In the genomic region with DNA sequence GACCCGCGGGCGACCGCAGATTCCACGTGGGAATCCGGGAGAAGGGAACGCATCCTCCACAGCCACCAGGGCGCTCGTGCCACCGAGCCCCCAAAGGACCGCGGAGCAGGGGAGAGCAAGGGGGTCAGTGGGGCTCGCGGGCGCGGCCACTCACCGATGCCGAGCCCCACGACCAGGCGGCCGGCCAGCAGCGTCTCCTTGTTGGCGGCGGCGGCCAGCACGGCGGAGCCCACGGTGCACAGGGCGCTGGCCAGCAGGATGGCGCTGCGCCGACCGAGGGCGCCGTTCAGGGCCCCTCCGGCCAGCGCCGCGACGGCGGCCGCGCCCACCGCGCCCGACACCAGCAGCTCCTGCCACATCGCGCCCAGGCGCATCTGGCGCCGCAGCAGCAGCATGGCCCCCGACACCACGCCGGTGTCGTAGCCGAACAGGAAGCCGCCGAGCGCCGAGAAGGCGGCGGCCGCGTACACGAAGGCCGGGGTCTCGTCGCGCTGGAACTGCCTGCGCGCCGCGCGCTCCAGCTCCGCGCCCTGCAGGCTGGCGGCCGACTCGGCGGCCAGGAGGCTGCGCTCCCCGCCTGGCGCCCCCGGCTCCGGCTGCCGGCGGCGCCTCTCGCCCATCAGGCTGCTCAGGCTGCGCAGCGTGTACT, we compare ENCODE assay signal across 8 mouse cellular contexts. TPM values are rescaled to one million over a fixed set of nuclear protein-coding genes. Genes with fewer than 3 reads are reported as not detected.
DNase-seq lines count a peak whose midpoint lies in the region; ATAC-seq and TF ChIP-seq lines count a peak whose summit lies in the region.

No protein-coding gene starts in this region.

- no peaks in the 10 kb centered on the region for H3K4me1 ChIP-seq in G1E (ENCODE audit: insufficient read depth, low read depth, low read length)
- peaks cover 5% of the 10 kb centered on the region for H3K4me1 ChIP-seq in heart, embryonic 10.5 days
- peaks cover 15% of the 10 kb centered on the region for H3K4me1 ChIP-seq in megakaryocyte, embryonic 14.5 days
- no peaks in the 10 kb centered on the region for H3K4me1 ChIP-seq in stomach, embryonic 16.5 days (ENCODE audit: control insufficient read depth, insufficient read depth, low read length)

- H3K4me2 ChIP-seq in stomach, embryonic 16.5 days (ENCODE audit: low read depth, low read length), result peak overlapping the region; percentile 94

- peaks cover 43% of the 10 kb centered on the region for H3K9me3 ChIP-seq in G1E (replicated peaks)
- no peaks in the 10 kb centered on the region for H3K9me3 ChIP-seq in heart, embryonic 10.5 days
- peaks cover 15% of the 10 kb centered on the region for H3K9me3 ChIP-seq in megakaryocyte, embryonic 14.5 days
- H3K9me3 ChIP-seq in stomach, embryonic 16.5 days (replicated peaks; ENCODE audit: control insufficient read depth, low read length), result no peaks in the 10 kb centered on the region

- H3K9ac ChIP-seq in stomach, embryonic 16.5 days (ENCODE audit: low read length), result peak overlapping the region; percentile 83

- no peak for TF ChIP-seq CTCF in G1E (IDR thresholded peaks at IDR 0.05; ENCODE audit: low read depth, low read length)

- peak overlapping the region; percentile 84 for H3K27ac ChIP-seq in heart, embryonic 10.5 days
- no peak overlapping the region for H3K27ac ChIP-seq in stomach, embryonic 16.5 days (ENCODE audit: low read length)

- peak; percentile 53 to 64 for DNase-seq in B cell, adult 2 months
- DNase-seq in G1E (ENCODE audit: low spot score), result no peak
- DNase-seq in embryo, embryonic 10.5 days (ENCODE audit: low spot score), result peak; percentile 64
- no peak for DNase-seq in heart, embryonic 10.5 days (ENCODE audit: low spot score)
- DNase-seq in kidney, postnatal 25 days, result peak; percentile 24 to 60

- under 1% methylated on average over 91 of the region's 91 CpGs for WGBS in heart, embryonic 10.5 days
- WGBS in stomach, embryonic 16.5 days, result under 1% methylated on average over 83 of the region's 91 CpGs

- peak overlapping the region; percentile 9; the same call in 1 of the 2 replicates for H3K4me3 ChIP-seq in G1E (ENCODE audit: low read depth, low read length)
- H3K4me3 ChIP-seq in heart, embryonic 10.5 days, result peak overlapping the region; percentile 81
- peak overlapping the region; percentile 89 for H3K4me3 ChIP-seq in megakaryocyte, embryonic 14.5 days (replicated peaks)
- peak overlapping the region; percentile 77 for H3K4me3 ChIP-seq in stomach, embryonic 16.5 days (replicated peaks; ENCODE audit: low read length)

- H3K36me3 ChIP-seq in G1E (replicated peaks), result no peaks in the 10 kb centered on the region
- no peaks in the 10 kb centered on the region for H3K36me3 ChIP-seq in heart, embryonic 10.5 days
- no peaks in the 10 kb centered on the region for H3K36me3 ChIP-seq in megakaryocyte, embryonic 14.5 days (replicated peaks; ENCODE audit: low read length)
- H3K36me3 ChIP-seq in stomach, embryonic 16.5 days (ENCODE audit: control insufficient read depth, insufficient read depth, low read length), result no peaks in the 10 kb centered on the region

- no peak for ATAC-seq in G1E (ENCODE audit: extremely low read depth, insufficient number of reproducible peaks, low FRiP score, poor library complexity, severe bottlenecking)
- ATAC-seq in stomach, embryonic 16.5 days (ENCODE audit: insufficient read depth, low FRiP score), result peak; percentile 86
- ATAC-seq in megakaryocyte-erythroid progenitor cell, adult 5-6 weeks (replicated peaks; ENCODE audit: low FRiP score, low TSS enrichment, poor library complexity, severe bottlenecking), result no peak

- H3K27me3 ChIP-seq in G1E (ENCODE audit: insufficient read depth, low read length), result no peaks in the 10 kb centered on the region
- H3K27me3 ChIP-seq in heart, embryonic 10.5 days (ENCODE audit: insufficient read depth, poor library complexity, severe bottlenecking), result peaks cover 15% of the 10 kb centered on the region
- peaks cover 39% of the 10 kb centered on the region for H3K27me3 ChIP-seq in megakaryocyte, embryonic 14.5 days (replicated peaks)
- peaks cover 6% of the 10 kb centered on the region; the same call in 1 of the 2 replicates for H3K27me3 ChIP-seq in stomach, embryonic 16.5 days (ENCODE audit: control insufficient read depth, insufficient read depth, low read length)

RNA-seq across cellular contexts. Expression of a gene that starts 0.5 kb away (rescaled TPM):
- total RNA-seq in G1E (2014; fragmentation: Nextera tagmentation) (not detected in 2 replicates), G1E (2017) (0.05 and 0.06 TPM in 2 replicates)
- polyA plus RNA-seq in G1E (2012), result not detected in 2 replicates
- polyA plus RNA-seq in heart, embryonic 10.5 days (2016; fragmentation: Nextera tagmentation; extraction: Ambion mirVana), result 0.80 and 0.90 TPM in 2 replicates
- not detected in 2 replicates for polyA plus RNA-seq in megakaryocyte, embryonic 14.5 days (2012; ENCODE audit: insufficient read depth, low replicate concordance)
- 0.54 and 0.96 TPM in 2 replicates for polyA plus RNA-seq in stomach, embryonic 16.5 days (2015; fragmentation: Nextera tagmentation; extraction: Ambion mirVana)
- total RNA-seq in megakaryocyte-erythroid progenitor cell, adult 5-6 weeks (2014; fragmentation: Nextera tagmentation), result not detected in 2 replicates
- total RNA-seq in megakaryocyte-erythroid progenitor cell, adult 5-6 weeks (2017), result not detected in 2 replicates

Comparison
In these comparisons a context has a peak if more than half of its experiments do, and no peak if none do; other contexts are left out.
1. DNase-seq: peak in B cell, adult 2 months (2 of 2), embryo, embryonic 10.5 days (single experiment) and kidney, postnatal 25 days (2 of 2); none in G1E (single experiment) and heart, embryonic 10.5 days (single experiment).
2. H3K4me3 ChIP-seq: peak in every context shown above with its lines; median percentile 89 in megakaryocyte, embryonic 14.5 days; 81 in heart, embryonic 10.5 days; 77 in stomach, embryonic 16.5 days; 9 in G1E.